Mouse (Mus musculus): ENCODE measurements at regions not wholly inside any gene's neighbourhood (a gene's known extent, or its start where the extent isn't known, plus 50 kb on each side); places are given as distances from the start of the nearest gene placed in this dataset.

DNA sequence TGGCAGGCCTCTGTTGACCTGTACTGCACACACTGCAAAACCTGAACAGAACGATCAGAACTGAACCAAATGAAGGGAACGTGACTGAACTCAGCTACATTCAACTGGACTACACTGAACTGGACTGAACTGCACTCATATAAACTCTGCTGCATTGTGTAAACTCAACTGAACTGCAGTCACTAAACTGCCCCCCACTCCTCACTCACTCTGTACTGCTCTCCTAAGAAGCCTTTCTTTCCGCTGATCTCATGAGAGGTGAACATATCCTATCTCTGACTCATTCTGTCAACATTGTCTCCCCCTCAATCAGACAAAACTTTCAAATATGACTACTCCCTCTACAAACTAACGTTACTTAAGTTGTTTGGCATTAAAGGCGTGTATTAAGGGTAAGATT lies 324.5 kb upstream of the Cdh9 start:
- Histone ChIP-seq H3K9me3 (replicated peaks; ENCODE audit: low read length) (peaks cover 35% of the 10 kb centered on the region), H3K4me1 (ENCODE audit: control insufficient read depth in 1 of 2, insufficient read depth in 2 of 2) (no peaks in the 10 kb centered on the region), H3K27ac (ENCODE audit: insufficient read depth, low read depth) (no peak overlapping the region), H3K79me2 (replicated peaks; ENCODE audit: control insufficient read depth, extremely low read depth, insufficient read depth, poor library complexity, severe bottlenecking) (no peaks in the 10 kb centered on the region), H3K4me3 (replicated peaks in 1 of 3; ENCODE audit: low read depth in 2 of 3, low read length in 2 of 3, poor library complexity in 1 of 3) (no peak overlapping the region), H3K4me2 (ENCODE audit: insufficient read depth, low read depth, poor library complexity, severe bottlenecking) (no peak overlapping the region), H3K27me3 (replicated peaks) (no peaks in the 10 kb centered on the region), H3K9ac (ENCODE audit: insufficient read depth, low read depth) (no peak overlapping the region), H3K36me3 (replicated peaks in 1 of 2; ENCODE audit: control insufficient read depth in 1 of 2, insufficient read depth in 1 of 2, low read length in 1 of 2) (no peaks in the 10 kb centered on the region)
- TF ChIP-seq CHD1 (IDR thresholded peaks at IDR 0.05; ENCODE audit: low read depth, low read length), result no peak
- TF ChIP-seq UBTF (IDR thresholded peaks at IDR 0.05; ENCODE audit: low read depth, low read length), result no peak
- no peak for DNase-seq (ENCODE audit: extremely low read depth)
- dilution Hi-C loops (cut with MboI; ENCODE audit: extremely low pct_ligation_motif_present, extremely low pct_unique_long_range_greater_than_20kb, low sequenced_read_pairs) (no loop called here), in situ Hi-C loops (cut with MboI; ENCODE audit: low pct_ligation_motif_present, low pct_unique_long_range_greater_than_20kb, low sequenced_read_pairs) (no loop called here)

GRCm38 (mm10) chr15:16406203-16406602 lies 322.4 kb upstream of the Cdh9 start:
- Histone ChIP-seq H3K79me2 (replicated peaks; ENCODE audit: control insufficient read depth, extremely low read depth, insufficient read depth, poor library complexity, severe bottlenecking) (no peaks in the 10 kb centered on the region), H3K9ac (ENCODE audit: insufficient read depth, low read depth) (no peak overlapping the region), H3K36me3 (replicated peaks in 1 of 2; ENCODE audit: control insufficient read depth in 1 of 2, insufficient read depth in 1 of 2, low read length in 1 of 2) (no peaks in the 10 kb centered on the region), H3K27ac (ENCODE audit: insufficient read depth, low read depth) (no peak overlapping the region), H3K27me3 (replicated peaks) (no peaks in the 10 kb centered on the region), H3K4me2 (ENCODE audit: insufficient read depth, low read depth, poor library complexity, severe bottlenecking) (no peak overlapping the region), H3K4me1 (ENCODE audit: control insufficient read depth in 1 of 2, insufficient read depth in 2 of 2) (no peaks in the 10 kb centered on the region), H3K4me3 (replicated peaks in 1 of 3; ENCODE audit: low read depth in 2 of 3, low read length in 2 of 3, poor library complexity in 1 of 3) (no peak overlapping the region), H3K9me3 (replicated peaks; ENCODE audit: low read length) (peaks cover 36% of the 10 kb centered on the region)
- no peak for TF ChIP-seq MYC (IDR thresholded peaks at IDR 0.05; ENCODE audit: low read depth, low read length)
- TF ChIP-seq ZKSCAN1 (IDR thresholded peaks at IDR 0.05; ENCODE audit: borderline replicate concordance, low read depth, low read length), result no peak
- TF ChIP-seq MXI1 (IDR thresholded peaks at IDR 0.05; ENCODE audit: low read depth, low read length), result no peak
- TF ChIP-seq RAD21 (IDR thresholded peaks at IDR 0.05; ENCODE audit: low read depth, low read length), result no peak
- TF ChIP-seq JUND (conservative IDR thresholded peaks at IDR 0.05; ENCODE audit: low read depth, low read length), result no peak
- TF ChIP-seq MEF2A (IDR thresholded peaks at IDR 0.05; ENCODE audit: borderline replicate concordance, low read depth, low read length), result no peak
- no peak for TF ChIP-seq PAX5 (IDR thresholded peaks at IDR 0.05; ENCODE audit: low read length)
- TF ChIP-seq JUN (IDR thresholded peaks at IDR 0.05; ENCODE audit: insufficient read depth, low read depth, low read length), result no peak
- TF ChIP-seq SMC3 (IDR thresholded peaks at IDR 0.05; ENCODE audit: low read depth, low read length), result no peak
- TF ChIP-seq RCOR1 (conservative IDR thresholded peaks at IDR 0.05; ENCODE audit: low read depth, low read length), result no peak
- TF ChIP-seq NRF1 (IDR thresholded peaks at IDR 0.05; ENCODE audit: low read depth, low read length), result no peak
- DNase-seq (ENCODE audit: extremely low read depth), result no peak
- dilution Hi-C loops (cut with MboI; ENCODE audit: extremely low pct_ligation_motif_present, extremely low pct_unique_long_range_greater_than_20kb, low sequenced_read_pairs), result no loop called here
- in situ Hi-C loops (cut with MboI; ENCODE audit: low pct_ligation_motif_present, low pct_unique_long_range_greater_than_20kb, low sequenced_read_pairs), result no loop called here

DNA sequence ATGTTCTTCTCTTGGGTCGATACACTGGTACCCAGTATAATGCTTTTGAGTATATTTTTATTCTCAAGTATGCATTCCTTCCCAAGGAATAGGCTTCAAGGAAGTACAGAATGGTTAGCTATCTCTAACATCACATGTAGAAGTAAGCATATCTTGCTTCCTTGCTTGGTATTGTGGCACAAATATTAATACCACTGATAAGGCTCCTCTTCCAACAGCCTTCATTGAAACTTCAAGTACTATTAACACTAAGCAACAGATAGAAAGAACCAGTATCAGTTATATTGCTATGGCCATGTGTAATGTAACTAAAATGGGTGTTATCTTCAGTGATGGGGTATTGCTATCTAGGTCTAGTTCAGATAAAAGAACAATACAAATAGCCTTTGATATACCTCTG lies 316.9 kb upstream of the Cdh9 start:
- no peak overlapping the region for H3K27ac ChIP-seq (ENCODE audit: insufficient read depth, low read depth)
- H3K36me3 ChIP-seq (replicated peaks in 1 of 2; ENCODE audit: control insufficient read depth in 1 of 2, insufficient read depth in 1 of 2, low read length in 1 of 2), result no peaks in the 10 kb centered on the region
- no peaks in the 10 kb centered on the region for H3K79me2 ChIP-seq (replicated peaks; ENCODE audit: control insufficient read depth, extremely low read depth, insufficient read depth, poor library complexity, severe bottlenecking)
- no peak overlapping the region for H3K4me3 ChIP-seq (replicated peaks in 1 of 3; ENCODE audit: low read depth in 2 of 3, low read length in 2 of 3, poor library complexity in 1 of 3)
- in situ Hi-C loops (cut with MboI; ENCODE audit: low pct_ligation_motif_present, low pct_unique_long_range_greater_than_20kb, low sequenced_read_pairs), result no loop called here
- dilution Hi-C loops (cut with MboI; ENCODE audit: extremely low pct_ligation_motif_present, extremely low pct_unique_long_range_greater_than_20kb, low sequenced_read_pairs), result no loop called here
- no peaks in the 10 kb centered on the region for H3K4me1 ChIP-seq (ENCODE audit: control insufficient read depth in 1 of 2, insufficient read depth in 2 of 2)
- TF ChIP-seq RCOR1 (conservative IDR thresholded peaks at IDR 0.05; ENCODE audit: low read depth, low read length) (no peak), IRF4 (IDR thresholded peaks at IDR 0.05; ENCODE audit: low read depth, low read length) (no peak)
- DNase-seq (ENCODE audit: extremely low read depth), result no peak
- no peaks in the 10 kb centered on the region for H3K27me3 ChIP-seq (replicated peaks)
- H3K9ac ChIP-seq (ENCODE audit: insufficient read depth, low read depth), result no peak overlapping the region
- no peak overlapping the region for H3K4me2 ChIP-seq (ENCODE audit: insufficient read depth, low read depth, poor library complexity, severe bottlenecking)
- peaks cover 31% of the 10 kb centered on the region for H3K9me3 ChIP-seq (replicated peaks; ENCODE audit: low read length)

Data from CH12.LX (cell line).